Mouse (Mus musculus): ENCODE measurements at regions not wholly inside any gene's neighbourhood (a gene's known extent, or its start where the extent isn't known, plus 50 kb on each side); places are given as distances from the start of the nearest gene placed in this dataset.

DNA sequence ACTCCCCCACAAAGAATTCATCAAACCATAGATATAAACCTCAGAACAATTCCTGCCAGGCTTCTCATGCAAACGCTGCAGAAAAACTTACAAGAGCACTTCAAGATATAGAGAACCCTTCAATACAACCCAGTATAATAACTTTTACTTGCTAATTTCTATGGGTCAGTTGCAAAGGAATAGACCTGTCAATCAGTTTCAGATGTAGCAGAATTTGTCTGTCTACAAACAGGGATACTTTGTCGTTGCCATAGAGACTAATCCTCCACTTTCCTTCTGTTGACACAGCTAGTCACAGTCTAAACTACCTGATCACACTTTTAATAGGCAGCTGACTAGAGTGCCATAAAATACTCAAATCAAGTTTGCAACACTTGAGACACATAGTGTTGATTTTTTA is 260.2 kb upstream of the Arrdc3 start:
- Histone ChIP-seq H3K27me3 (ENCODE audit: control insufficient read depth in 1 of 2, insufficient read depth in 2 of 2, low read length in 2 of 2) (peaks cover 0 to 5% of the 10 kb centered on the region in 2 experiments; a peak in 2 of 4 replicates), H3K9me3 (replicated peaks; ENCODE audit: insufficient read depth, low read length) (no peaks in the 10 kb centered on the region), H3K4me3 (ENCODE audit: control insufficient read depth in 1 of 2, insufficient read depth in 1 of 2, low read depth in 2 of 2, low read length in 2 of 2) (no peak overlapping the region), H3K27ac (ENCODE audit: control insufficient read depth, low read depth, low read length) (no peak overlapping the region), H3K9ac (ENCODE audit: control insufficient read depth, low read depth, low read length, poor library complexity, severe bottlenecking) (no peak overlapping the region), H3K36me3 (ENCODE audit: control insufficient read depth in 1 of 2, insufficient read depth in 2 of 2, low read length in 2 of 2) (no peaks in the 10 kb centered on the region), H3K4me1 (ENCODE audit: control insufficient read depth in 1 of 2, insufficient read depth in 2 of 2, low read length in 2 of 2) (no peaks in the 10 kb centered on the region), H3K79me2 (ENCODE audit: control insufficient read depth, insufficient read depth, low read length, poor library complexity) (no peaks in the 10 kb centered on the region)
- no peak for DNase-seq (ENCODE audit: low read depth, low spot score)
- TF ChIP-seq TBP (IDR thresholded peaks at IDR 0.05; ENCODE audit: low read depth, low read length) (no peak), MAX (IDR thresholded peaks at IDR 0.05; ENCODE audit: low read length) (no peak), GATA1 (IDR thresholded peaks at IDR 0.05; ENCODE audit: low read depth, low read length) (no peak), TCF12 (IDR thresholded peaks at IDR 0.05; ENCODE audit: low read depth, low read length) (no peak), MAZ (IDR thresholded peaks at IDR 0.05; ENCODE audit: low read depth, low read length) (no peak), BHLHE40 (IDR thresholded peaks at IDR 0.05; ENCODE audit: borderline replicate concordance, low read depth, low read length) (no peak), USF2 (IDR thresholded peaks at IDR 0.05; ENCODE audit: borderline replicate concordance in 1 of 2, insufficient read depth in 1 of 2, low read depth in 1 of 2, low read length in 2 of 2) (no peak), CHD2 (IDR thresholded peaks at IDR 0.05; ENCODE audit: low read length) (no peak), MYC (IDR thresholded peaks at IDR 0.05; ENCODE audit: low read depth, low read length) (no peak), JUND (IDR thresholded peaks at IDR 0.05; ENCODE audit: low read depth, low read length) (no peak), NELFE (IDR thresholded peaks at IDR 0.05; ENCODE audit: low read depth, low read length) (no peak), RAD21 (IDR thresholded peaks at IDR 0.05; ENCODE audit: low read depth, low read length) (no peak), SMC3 (IDR thresholded peaks at IDR 0.05; ENCODE audit: low read depth, low read length) (no peak), ZKSCAN1 (IDR thresholded peaks at IDR 0.05; ENCODE audit: low read depth, low read length) (no peak), MEF2A (IDR thresholded peaks at IDR 0.05; ENCODE audit: extremely low read depth, insufficient replicate concordance, low read depth, low read length, poor library complexity, severe bottlenecking) (no peak)

DNA sequence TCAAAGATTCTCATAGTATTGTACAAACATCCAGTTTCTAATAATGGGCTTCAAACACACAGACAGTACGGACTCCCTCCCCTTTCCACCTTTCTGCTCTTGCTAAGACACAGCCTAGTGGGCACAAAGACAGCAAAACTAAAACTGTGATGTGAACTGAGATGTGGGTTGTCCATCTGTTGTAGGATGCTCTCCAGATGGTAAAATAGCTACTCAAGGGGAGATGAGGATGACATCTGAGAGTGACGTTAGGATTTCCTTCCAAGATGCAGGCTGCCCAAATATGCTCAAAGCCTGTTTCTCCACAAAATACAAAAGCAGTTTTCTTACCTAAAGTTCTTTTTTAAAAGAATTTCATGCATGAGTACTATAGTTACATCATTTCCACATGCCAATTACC is 241.8 kb upstream of the Arrdc3 start:
- no peak for DNase-seq (ENCODE audit: low read depth, low spot score)
- Histone ChIP-seq H3K4me3 (ENCODE audit: control insufficient read depth in 1 of 2, insufficient read depth in 1 of 2, low read depth in 2 of 2, low read length in 2 of 2) (no peak overlapping the region), H3K27me3 (ENCODE audit: control insufficient read depth in 1 of 2, insufficient read depth in 2 of 2, low read length in 2 of 2) (no peaks in the 10 kb centered on the region), H3K79me2 (ENCODE audit: control insufficient read depth, insufficient read depth, low read length, poor library complexity) (no peaks in the 10 kb centered on the region), H3K9ac (ENCODE audit: control insufficient read depth, low read depth, low read length, poor library complexity, severe bottlenecking) (no peak overlapping the region), H3K27ac (ENCODE audit: control insufficient read depth, low read depth, low read length) (no peak overlapping the region), H3K36me3 (ENCODE audit: control insufficient read depth in 1 of 2, insufficient read depth in 2 of 2, low read length in 2 of 2) (no peaks in the 10 kb centered on the region), H3K4me1 (ENCODE audit: control insufficient read depth in 1 of 2, insufficient read depth in 2 of 2, low read length in 2 of 2) (no peaks in the 10 kb centered on the region), H3K9me3 (replicated peaks; ENCODE audit: insufficient read depth, low read length) (no peaks in the 10 kb centered on the region)
- TF ChIP-seq TBP (IDR thresholded peaks at IDR 0.05; ENCODE audit: low read depth, low read length) = no peak
- TF ChIP-seq SIN3A (IDR thresholded peaks at IDR 0.05; ENCODE audit: low read length) = no peak
- no peak for TF ChIP-seq ELF1 (IDR thresholded peaks at IDR 0.05; ENCODE audit: low read depth, low read length)
- no peak for TF ChIP-seq RCOR1 (IDR thresholded peaks at IDR 0.05; ENCODE audit: low read depth, low read length)
- no peak for TF ChIP-seq MXI1 (IDR thresholded peaks at IDR 0.05; ENCODE audit: low read depth, low read length)
- no peak for TF ChIP-seq CHD1 (IDR thresholded peaks at IDR 0.05; ENCODE audit: low read depth, low read length)
- TF ChIP-seq CTCF (IDR thresholded peaks at IDR 0.05 in 2 of 3, conservative IDR thresholded peaks at IDR 0.05 in 1 of 3; ENCODE audit: control insufficient read depth in 1 of 3, insufficient read depth in 1 of 3, low read depth in 2 of 3, low read length in 3 of 3, poor library complexity in 1 of 3, severe bottlenecking in 1 of 3) = no peak
- no peak for TF ChIP-seq SMC3 (IDR thresholded peaks at IDR 0.05; ENCODE audit: low read depth, low read length)
- TF ChIP-seq ZKSCAN1 (IDR thresholded peaks at IDR 0.05; ENCODE audit: low read depth, low read length) = no peak
- no peak for TF ChIP-seq UBTF (IDR thresholded peaks at IDR 0.05; ENCODE audit: borderline replicate concordance, insufficient read depth, low read depth, low read length)
